21 mouse cellular contexts compared by ENCODE assay signal in the genomic region with DNA sequence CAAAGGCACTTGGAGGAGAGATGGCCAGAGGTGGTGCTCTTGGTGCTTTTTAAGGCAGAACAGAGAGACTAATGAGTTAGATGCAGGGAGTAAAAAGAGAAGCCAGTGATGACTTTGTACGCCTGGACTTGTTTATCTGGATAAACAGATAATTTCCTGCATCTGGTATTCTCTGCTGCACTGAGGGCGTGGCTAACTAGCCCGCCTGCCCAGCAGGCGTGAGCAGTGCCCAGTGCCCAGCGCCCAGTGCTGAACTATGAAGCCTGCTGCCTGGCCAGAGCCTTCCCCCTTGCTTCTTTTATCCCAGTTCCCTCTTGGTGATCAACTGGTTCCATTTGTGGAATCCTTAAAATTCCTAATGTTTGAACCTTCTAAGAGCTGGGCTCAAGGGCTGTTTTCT.
"Had no signal": no experiment of that assay in that cellular context is flagged by ENCODE, and none has a peak within 500 bp of the region (broad histone marks: within the 10 kb centered on the region; RNA-seq: fewer than 3 reads in every experiment).

No protein-coding gene starts in this region.

- H3K36me3 ChIP-seq: limb, embryonic 12.5 days; limb, embryonic 15.5 days; liver, embryonic 13.5 days; midbrain, embryonic 13.5 days; neural tube, embryonic 13.5 days; stomach, embryonic 15.5 days had no signal

- H3K27ac ChIP-seq: limb, embryonic 12.5 days; limb, embryonic 15.5 days; liver, embryonic 13.5 days; midbrain, embryonic 10.5 days; midbrain, embryonic 13.5 days; neural tube, embryonic 13.5 days; stomach, embryonic 15.5 days had no signal

- ATAC-seq: intestine, postnatal 0 days; midbrain, embryonic 13.5 days; midbrain, embryonic 16.5 days had no signal

- H3K4me3 ChIP-seq: limb, embryonic 12.5 days; limb, embryonic 15.5 days; liver, embryonic 13.5 days; midbrain, embryonic 10.5 days; midbrain, embryonic 13.5 days; myocyte; neural tube, embryonic 13.5 days; stomach, embryonic 15.5 days had no signal

- H3K27me3 ChIP-seq: limb, embryonic 12.5 days; limb, embryonic 15.5 days; liver, embryonic 13.5 days; midbrain, embryonic 13.5 days; neural tube, embryonic 13.5 days; stomach, embryonic 15.5 days had no signal

- DNase-seq: kidney, adult 8-10 months; kidney, postnatal 14 days; kidney, postnatal 4 days; left cerebral cortex, postnatal 4 days; liver, embryonic 13.5 days; lung, adult 2 months; lung, postnatal 14 days; lung, postnatal 4 days; retina, postnatal 1 day; right cerebral cortex, postnatal 25 days; spleen, adult 18-20 months; thymus, adult 2 months had no signal

- H3K9ac ChIP-seq: limb, embryonic 12.5 days; limb, embryonic 15.5 days; liver, embryonic 13.5 days; midbrain, embryonic 13.5 days; neural tube, embryonic 13.5 days; stomach, embryonic 15.5 days had no signal

- H3K4me1 ChIP-seq: limb, embryonic 15.5 days; midbrain, embryonic 10.5 days; neural tube, embryonic 13.5 days; stomach, embryonic 15.5 days had no signal
